Mouse (Mus musculus) erythroblast, adult 5-6 weeks (primary cell): ENCODE measurements around the gene Iqsec1. TPM values are rescaled to one million over a fixed set of nuclear protein-coding genes. Genes with fewer than 3 reads are reported as not detected.
A peak's percentile ranks its signal among the peaks of the same experiment; 100 is the strongest.

Experiments used
- ATAC-seq: replicated peaks from 2 replicates; pipeline ENCODE4 v1.8.0; 2016; ENCODE audit warnings: moderate number of reproducible peaks, mild to moderate bottlenecking, moderate TSS enrichment, inconsistent platforms; ENCODE audit not compliant: poor library complexity, low FRiP score, severe bottlenecking
- total RNA-seq, 2 experiments: library from RNA; stranded (forward) in 1 of 2; stranded (reverse) in 1 of 2; fragments of 150-400 nt in 1 of 2; fragments of 200-764, 138-1000 nt in 1 of 2; gene quantifications; 2 replicates each; pipeline versions ENCODE4 v1.2.3 to v1.2.4; 2015 to 2017; ENCODE audit warnings: low replicate concordance in 2 of 2

Gene Iqsec1
- total RNA-seq, 2 experiments from 2014 or later = 104 to 118 TPM

GRCm38 (mm10) chr6:90740348-90741055 is 248.0 kb downstream of the Iqsec1 start:
- no peak for ATAC-seq

- peak; percentile 90 for ATAC-seq
These were observed 251.1 kb downstream of the Iqsec1 start for GRCm38 (mm10) chr6:90737376-90737775.

GRCm38 (mm10) chr6:90736691-90737245 is 251.7 kb downstream of the Iqsec1 start:
- 0 out of 2 replicates have a peak, but pooled peaks have one; percentile 18 for ATAC-seq

- ATAC-seq = no peak
These were observed 252.3 kb downstream of the Iqsec1 start for GRCm38 (mm10) chr6:90736074-90736672.

- ATAC-seq = no peak
These were observed 253.0 kb downstream of the Iqsec1 start for GRCm38 (mm10) chr6:90735396-90736036.

GRCm38 (mm10) chr6:90734806-90735205 is 253.7 kb downstream of the Iqsec1 start:
- ATAC-seq = no peak

- ATAC-seq = no peak
These were observed 257.2 kb downstream of the Iqsec1 start for GRCm38 (mm10) chr6:90731327-90731726.

GRCm38 (mm10) chr6:90729829-90730228 is 258.7 kb downstream of the Iqsec1 start:
- ATAC-seq = no peak

- peak; percentile 93 for ATAC-seq
These were observed 260.0 kb downstream of the Iqsec1 start for GRCm38 (mm10) chr6:90728491-90728931.

GRCm38 (mm10) chr6:90727826-90728225 is 260.7 kb downstream of the Iqsec1 start:
- no peak for ATAC-seq

GRCm38 (mm10) chr6:90726711-90727122 is 261.8 kb downstream of the Iqsec1 start:
- ATAC-seq = no peak

- ATAC-seq = no peak
These were observed 263.0 kb downstream of the Iqsec1 start for GRCm38 (mm10) chr6:90725526-90725925.

GRCm38 (mm10) chr6:90722993-90723392 is 265.5 kb downstream of the Iqsec1 start:
- no peak for ATAC-seq

- ATAC-seq = peak; percentile 68
These were observed 267.3 kb downstream of the Iqsec1 start for GRCm38 (mm10) chr6:90720996-90721746.

- no peak for ATAC-seq
These were observed 268.3 kb downstream of the Iqsec1 start for GRCm38 (mm10) chr6:90720201-90720600.

GRCm38 (mm10) chr6:90719402-90719801 is 269.1 kb downstream of the Iqsec1 start:
- no peak for ATAC-seq

GRCm38 (mm10) chr6:90718477-90718876 is 270.0 kb downstream of the Iqsec1 start:
- no peak for ATAC-seq

- ATAC-seq = no peak
These were observed 270.8 kb downstream of the Iqsec1 start for GRCm38 (mm10) chr6:90717711-90718110.

- no peak for ATAC-seq
These were observed 271.6 kb downstream of the Iqsec1 start for GRCm38 (mm10) chr6:90716853-90717252.
